Mouse (Mus musculus) CH12.LX (cell line): ENCODE data around the gene Ifna2. TPM values are rescaled to one million over a fixed set of nuclear protein-coding genes. Genes with fewer than 3 reads are reported as not detected.

Source experiments
- DNase-seq: peaks from one replicate; pipeline ENCODE4 v3.0.0-alpha.2; 2013; ENCODE audit errors: extremely low read depth
- H3K27ac ChIP-seq: 2 replicates; pipeline ENCODE4 v1.5.1; 2012; ENCODE audit warnings: low read depth, mild to moderate bottlenecking, control low read depth, moderate library complexity; ENCODE audit not compliant: insufficient read depth
- H3K27me3 ChIP-seq: replicated peaks from 2 replicates; pipeline ENCODE3; 2012; ENCODE audit warnings: inconsistent platforms
- H3K36me3 ChIP-seq, 2 experiments: replicated peaks in 1 of 2; 2 replicates each; pipeline versions ENCODE3 to v1.6.1; 2012; ENCODE audit warnings: inconsistent platforms in 1 of 2, low read length in 1 of 2, mild to moderate bottlenecking in 1 of 2, mixed read lengths in 1 of 2, moderate library complexity in 1 of 2; ENCODE audit not compliant: control insufficient read depth in 1 of 2, insufficient read depth in 1 of 2
- H3K4me1 ChIP-seq, 2 experiments: 2 replicates each; pipeline ENCODE4 v1.6.1; 2012; ENCODE audit warnings: inconsistent platforms in 1 of 2, moderate library complexity in 1 of 2; ENCODE audit not compliant: insufficient read depth in 2 of 2, control insufficient read depth in 1 of 2
- H3K4me2 ChIP-seq: 2 replicates; pipeline ENCODE4 v1.6.1; 2012; ENCODE audit warnings: low read depth, mild to moderate bottlenecking, control low read depth; ENCODE audit not compliant: poor library complexity, insufficient read depth, severe bottlenecking
- H3K4me3 ChIP-seq, 3 experiments: fragments of 150-350 bp in 1 of 3; sonication (generic) in 1 of 3; replicated peaks in 1 of 3; 2 replicates each; pipeline versions ENCODE3 to v1.5.1; 2011 to 2012; ENCODE audit warnings: low read depth in 2 of 3, low read length in 2 of 3, mild to moderate bottlenecking in 2 of 3, moderate library complexity in 2 of 3, control low read depth in 1 of 3, improper control_type of control experiment in 1 of 3, inconsistent platforms in 1 of 3, mixed read lengths in 1 of 3; ENCODE audit not compliant: poor library complexity in 1 of 3
- H3K79me2 ChIP-seq: replicated peaks from 2 replicates; pipeline ENCODE4 v1.6.1; 2012; ENCODE audit warnings: mild to moderate bottlenecking, moderate library complexity; ENCODE audit not compliant: control insufficient read depth, poor library complexity, insufficient read depth, severe bottlenecking; ENCODE audit errors: extremely low read depth
- H3K9ac ChIP-seq: 2 replicates; pipeline ENCODE4 v1.6.1; 2012; ENCODE audit warnings: low read depth, mild to moderate bottlenecking, control low read depth, moderate library complexity; ENCODE audit not compliant: insufficient read depth
- H3K9me3 ChIP-seq: replicated peaks from 2 replicates; pipeline ENCODE3; 2012; ENCODE audit warnings: low read length, inconsistent platforms, mixed read lengths
- BHLHE40 ChIP-seq: IDR thresholded peaks from 2 replicates; pipeline ENCODE4 v1.6.1; 2011; ENCODE audit warnings: mild to moderate bottlenecking, low read depth, low read length, improper control_type of control experiment
- CHD2 ChIP-seq: IDR thresholded peaks from 2 replicates; pipeline ENCODE4 v1.6.1; 2011; ENCODE audit warnings: low read length, improper control_type of control experiment
- EP300 ChIP-seq: IDR thresholded peaks from 2 replicates; pipeline ENCODE4 v1.6.1; 2011; ENCODE audit warnings: low read length, improper control_type of control experiment
- GABPA ChIP-seq: IDR thresholded peaks from 2 replicates; pipeline ENCODE4 v1.6.1; 2012; ENCODE audit warnings: low read depth, low read length, improper control_type of control experiment, inconsistent platforms; ENCODE audit not compliant: insufficient replicate concordance
- HCFC1 ChIP-seq: IDR thresholded peaks from 2 replicates; pipeline ENCODE4 v1.6.1; 2012; ENCODE audit warnings: low read depth, mild to moderate bottlenecking, inconsistent platforms, low read length, improper control_type of control experiment
- IRF4 ChIP-seq: IDR thresholded peaks from 2 replicates; pipeline ENCODE4 v1.6.1; 2014; ENCODE audit warnings: low read depth, mild to moderate bottlenecking, inconsistent platforms, low read length, improper control_type of control experiment
- JUN ChIP-seq: IDR thresholded peaks from 2 replicates; pipeline ENCODE4 v1.6.1; 2011; ENCODE audit warnings: low read depth, mild to moderate bottlenecking, low read length, improper control_type of control experiment, moderate library complexity; ENCODE audit not compliant: insufficient read depth
- MAX ChIP-seq: IDR thresholded peaks from 2 replicates; pipeline ENCODE4 v1.6.1; 2011; ENCODE audit warnings: low read length, improper control_type of control experiment
- MEF2A ChIP-seq: IDR thresholded peaks from 2 replicates; pipeline ENCODE4 v1.6.1; 2014; ENCODE audit warnings: low read depth, mild to moderate bottlenecking, inconsistent platforms, low read length, improper control_type of control experiment, borderline replicate concordance
- NELFE ChIP-seq: IDR thresholded peaks from 2 replicates; pipeline ENCODE4 v1.6.1; 2011; ENCODE audit warnings: low read depth, low read length, improper control_type of control experiment
- PAX5 ChIP-seq: IDR thresholded peaks from 2 replicates; pipeline ENCODE4 v1.6.1; 2012; ENCODE audit warnings: low read length, inconsistent platforms, mixed read lengths
- POLR2A ChIP-seq: IDR thresholded peaks from 2 replicates; pipeline ENCODE4 v1.6.1; 2011; ENCODE audit warnings: low read depth, mild to moderate bottlenecking, improper control_type of control experiment, low read length
- POLR2AphosphoS2 ChIP-seq: IDR thresholded peaks from 2 replicates; pipeline ENCODE4 v1.6.1; 2011; ENCODE audit warnings: low read depth, low read length, improper control_type of control experiment
- RAD21 ChIP-seq: IDR thresholded peaks from 2 replicates; pipeline ENCODE4 v1.6.1; 2011; ENCODE audit warnings: low read depth, mild to moderate bottlenecking, low read length, improper control_type of control experiment, moderate library complexity
- RCOR1 ChIP-seq: conservative IDR thresholded peaks from 2 replicates; pipeline ENCODE4 v1.6.1; 2012; ENCODE audit warnings: low read depth, mild to moderate bottlenecking, inconsistent platforms, low read length, improper control_type of control experiment
- SIN3A ChIP-seq: IDR thresholded peaks from 2 replicates; pipeline ENCODE4 v1.6.1; 2012; ENCODE audit warnings: low read length, improper control_type of control experiment, inconsistent platforms
- SMC3 ChIP-seq: IDR thresholded peaks from 2 replicates; pipeline ENCODE4 v1.6.1; 2011; ENCODE audit warnings: low read depth, low read length, improper control_type of control experiment
- TBP ChIP-seq: conservative IDR thresholded peaks from 2 replicates; pipeline ENCODE4 v1.6.1; 2011; ENCODE audit warnings: low read depth, low read length, improper control_type of control experiment
- USF2 ChIP-seq: conservative IDR thresholded peaks from 2 replicates; pipeline ENCODE4 v1.6.1; 2011; ENCODE audit warnings: low read depth, low read length, improper control_type of control experiment
- ZNF384 ChIP-seq: IDR thresholded peaks from 2 replicates; pipeline ENCODE4 v1.6.1; 2012; ENCODE audit warnings: low read depth, low read length, improper control_type of control experiment, inconsistent platforms
- dilution Hi-C: fragments of 300-500 bp; cut with MboI; formaldehyde crosslinking; loops from 2 replicates; pipeline ENCODE4 v1.14.3; 2020; ENCODE audit warnings: low sequenced_read_pairs; ENCODE audit not compliant: extremely low pct_unique_long_range_greater_than_20kb, extremely low pct_ligation_motif_present
- in situ Hi-C: fragments of 300-500 bp; cut with MboI; formaldehyde crosslinking; loops from 3 replicates; pipeline ENCODE4 v1.14.3; 2019; ENCODE audit warnings: low sequenced_read_pairs, low pct_ligation_motif_present, low pct_unique_long_range_greater_than_20kb, mixed read lengths
- polyA plus RNA-seq: library from polyadenylated mRNA; unstranded; fragments of >175 nt; gene quantifications from 2 replicates; pipeline ENCODE4 v1.2.1, GENCODE M21; 2012; ENCODE audit warnings: low read depth; ENCODE audit not compliant: insufficient read length
- total RNA-seq, 2 experiments: library from RNA; depleted of rRNA; stranded (reverse); fragments of 300-350 nt in 1 of 2; fragments of >200 nt in 1 of 2; gene quantifications; 2 replicates each; pipeline ENCODE4 v1.2.3; 2012 to 2014

Gene Ifna2
- total and polyA plus RNA-seq, 3 experiments: not detected

- H3K27ac ChIP-seq: no peak overlapping the region
- dilution Hi-C loops: no loop called here
These were observed 30.6 kb upstream of the Ifna2 start for GRCm38 (mm10) chr4:88714281-88714680.

DNA sequence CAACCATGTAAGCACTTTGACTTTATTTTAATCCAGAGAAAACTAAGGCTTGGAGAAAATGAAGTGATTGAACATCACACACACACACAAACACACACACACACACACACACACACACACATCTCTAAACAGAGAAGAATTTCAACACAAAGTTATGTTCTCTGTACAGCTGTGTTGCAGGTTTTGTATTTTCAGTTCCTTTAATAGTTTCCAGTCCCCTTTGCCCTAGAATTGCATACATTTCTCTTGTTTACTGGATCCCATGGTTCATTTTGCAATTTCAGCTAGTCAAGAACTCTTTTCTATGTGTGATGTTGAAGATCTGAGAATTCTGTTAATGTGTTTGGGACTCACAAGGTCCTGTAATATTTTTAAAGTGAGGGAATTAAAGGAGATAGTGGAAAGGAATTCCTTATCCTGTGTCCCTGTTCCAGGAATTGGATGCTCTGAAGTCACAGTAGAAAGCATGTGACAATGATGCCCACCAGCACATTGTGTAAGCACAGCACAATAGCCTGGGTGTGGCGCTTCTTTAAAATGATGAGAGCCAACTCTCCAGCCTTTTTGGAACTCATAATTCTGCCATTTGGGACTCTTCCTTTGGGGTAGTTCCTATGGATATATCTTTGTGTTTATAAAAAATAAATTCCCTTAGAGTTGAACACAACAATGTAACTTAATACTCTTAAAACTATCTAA lies 23.6 kb upstream of the Ifna2 start:
- dilution Hi-C loops (no loop called here), in situ Hi-C loops (no loop called here)
- H3K9me3 ChIP-seq: no peaks in the 10 kb centered on the region
- no peak overlapping the region for H3K9ac ChIP-seq
- no peaks in the 10 kb centered on the region for H3K27me3 ChIP-seq
- no peak overlapping the region for H3K27ac ChIP-seq
- no peaks in the 10 kb centered on the region for H3K79me2 ChIP-seq
- peaks cover 0 to 2% of the 10 kb centered on the region in 2 experiments for H3K36me3 ChIP-seq
- TF ChIP-seq POLR2A (no peak), PAX5 (no peak), MEF2A (0 out of 2 replicates have a peak, but pooled peaks have one; percentile 23), IRF4 (0 out of 2 replicates have a peak, but pooled peaks have one; percentile 30), EP300 (peak; percentile 61), BHLHE40 (no peak)
- no peak overlapping the region for H3K4me2 ChIP-seq
- no peak for DNase-seq
- no peak overlapping the region for H3K4me3 ChIP-seq
- peaks cover 2 to 34% of the 10 kb centered on the region in 2 experiments; a peak in 3 of 4 replicates for H3K4me1 ChIP-seq

More at GRCm38 (mm10) chr4:88714281-88714680, 30.6 kb upstream of the Ifna2 start:
- H3K4me1 ChIP-seq: peaks cover 3 to 16% of the 10 kb centered on the region in 2 experiments
- no peaks in the 10 kb centered on the region for H3K27me3 ChIP-seq
- peaks cover 25% of the 10 kb centered on the region for H3K79me2 ChIP-seq
- DNase-seq: no peak
- H3K4me3 ChIP-seq: no peak overlapping the region
- peaks cover 14% of the 10 kb centered on the region for H3K9me3 ChIP-seq
- H3K4me2 ChIP-seq: no peak overlapping the region
- no peak overlapping the region for H3K9ac ChIP-seq
- H3K36me3 ChIP-seq: peaks cover 17 to 45% of the 10 kb centered on the region in 2 experiments
- TF ChIP-seq RCOR1 (no peak), SMC3 (no peak), EP300 (no peak), POLR2AphosphoS2 (no peak), GABPA (no peak), IRF4 (no peak), CHD2 (no peak), ZNF384 (no peak), POLR2A (no peak), PAX5 (no peak), JUN (no peak), TBP (no peak), NELFE (no peak), RAD21 (no peak), HCFC1 (no peak), MEF2A (no peak), MAX (no peak), SIN3A (no peak), USF2 (no peak)
- TF ChIP-seq, all 38 proteins: peak for 0
- in situ Hi-C loops: no loop called here
